Mouse (Mus musculus) embryo, embryonic 9.5 days (tissue): Measurements from ENCODE around the gene Trpm1.

Experiments used
- DNase-seq: peaks from one replicate; pipeline ENCODE4 v3.0.0-alpha.2; 2017; ENCODE audit errors: extremely low spot score

Trpm1 gene

GRCm38 (mm10) chr7:64289416-64289815 is 135.8 kb downstream of the Trpm1 start:
- DNase-seq: no peak

GRCm38 (mm10) chr7:64290431-64290830 is 136.8 kb downstream of the Trpm1 start:
- no peak for DNase-seq

- no peak for DNase-seq
Observed at GRCm38 (mm10) chr7:64291722-64292121, 138.1 kb downstream of the Trpm1 start.

GRCm38 (mm10) chr7:64296286-64297010 is 142.8 kb downstream of the Trpm1 start:
- no peak for DNase-seq

GRCm38 (mm10) chr7:64310241-64310640 is 156.6 kb downstream of the Trpm1 start:
- DNase-seq: no peak

GRCm38 (mm10) chr7:64310756-64311155 is 157.1 kb downstream of the Trpm1 start:
- DNase-seq: no peak

GRCm38 (mm10) chr7:64312811-64313210 is 159.2 kb downstream of the Trpm1 start:
- DNase-seq: no peak
